In genomic region chr15:6055703-6056102, GRCm38 (mm10) we compare ENCODE assay signal across 30 mouse cellular contexts.
"Had no signal": no experiment of that assay in that cellular context is flagged by ENCODE, and none has a peak within 500 bp of the region (broad histone marks: within the 10 kb centered on the region; RNA-seq: fewer than 3 reads in every experiment).

No protein-coding gene starts in this region.

- H3K4me3 ChIP-seq: heart, embryonic 10.5 days; heart, embryonic 12.5 days; heart, embryonic 13.5 days; heart, embryonic 15.5 days; hindbrain, embryonic 10.5 days; hindbrain, embryonic 12.5 days; hindbrain, embryonic 13.5 days; hindbrain, embryonic 15.5 days; intestine, embryonic 15.5 days; kidney, embryonic 15.5 days; left cerebral cortex, adult 2 months had no signal

- H3K36me3 ChIP-seq: heart, embryonic 10.5 days; heart, embryonic 12.5 days; heart, embryonic 13.5 days; heart, embryonic 15.5 days; hindbrain, embryonic 10.5 days; hindbrain, embryonic 12.5 days; hindbrain, embryonic 13.5 days; hindbrain, embryonic 15.5 days; intestine, embryonic 15.5 days; kidney, embryonic 15.5 days had no signal

- H3K27ac ChIP-seq: heart, embryonic 10.5 days; heart, embryonic 13.5 days; heart, embryonic 15.5 days; hindbrain, embryonic 10.5 days; hindbrain, embryonic 12.5 days; hindbrain, embryonic 13.5 days; hindbrain, embryonic 14.5 days; hindbrain, embryonic 15.5 days; hindbrain, postnatal 0 days; intestine, embryonic 15.5 days; kidney, embryonic 15.5 days; kidney, postnatal 0 days; left cerebral cortex, adult 2 months had no signal

- H3K4me2 ChIP-seq: heart, embryonic 11.5 days; heart, embryonic 12.5 days; heart, embryonic 13.5 days; heart, embryonic 15.5 days; hindbrain, embryonic 12.5 days; hindbrain, embryonic 13.5 days; hindbrain, embryonic 14.5 days; hindbrain, embryonic 15.5 days; intestine, embryonic 15.5 days; kidney, embryonic 15.5 days had no signal

- DNase-seq: heart, postnatal 14 days; heart, postnatal 36 days; heart, postnatal 4 days; kidney, adult 11 months; kidney, adult 18-20 months; kidney, adult 2 months; kidney, adult 8-10 months; kidney, adult 9 months; kidney, postnatal 10 days; kidney, postnatal 14 days; kidney, postnatal 25 days; kidney, postnatal 36 days; kidney, postnatal 4 days; layer of hippocampus, adult 9-11 months; layer of hippocampus, postnatal 36 days had no signal

- H3K27me3 ChIP-seq: heart, embryonic 12.5 days; heart, embryonic 13.5 days; heart, embryonic 15.5 days; hindbrain, embryonic 12.5 days; hindbrain, embryonic 13.5 days; hindbrain, embryonic 15.5 days; intestine, embryonic 15.5 days; kidney, embryonic 15.5 days had no signal
